Mouse (Mus musculus): ENCODE data around the gene St8sia2. TPM values are rescaled to one million over a fixed set of nuclear protein-coding genes. Genes with fewer than 3 reads are reported as not detected.
"Not testable (repeated sequence)": the region's sequence is repeated elsewhere in the genome, so short reads cannot be mapped to it uniquely, and the experiment has no call there.

St8sia2 gene
- polyA plus RNA-seq, 1 experiment = not detected

GRCm38 (mm10) chr7:74000743-74001510 lies 12.6 kb downstream of the St8sia2 start:
- Histone ChIP-seq H3K36me3 (replicated peaks; ENCODE audit: low read length) (no peaks in the 10 kb centered on the region), H3K9me3 (no peaks in the 10 kb centered on the region; the same call in 1 of the 2 replicates), H3K4me3 (replicated peaks) (no peak overlapping the region), H3K4me1 (no peaks in the 10 kb centered on the region), H3K27me3 (replicated peaks) (peaks cover 5% of the 10 kb centered on the region)
- no peak for TF ChIP-seq FLI1 (IDR thresholded peaks at IDR 0.05; ENCODE audit: low read length)
- TF ChIP-seq GATA1 (IDR thresholded peaks at IDR 0.05; ENCODE audit: borderline replicate concordance, low read length) = no peak

DNA sequence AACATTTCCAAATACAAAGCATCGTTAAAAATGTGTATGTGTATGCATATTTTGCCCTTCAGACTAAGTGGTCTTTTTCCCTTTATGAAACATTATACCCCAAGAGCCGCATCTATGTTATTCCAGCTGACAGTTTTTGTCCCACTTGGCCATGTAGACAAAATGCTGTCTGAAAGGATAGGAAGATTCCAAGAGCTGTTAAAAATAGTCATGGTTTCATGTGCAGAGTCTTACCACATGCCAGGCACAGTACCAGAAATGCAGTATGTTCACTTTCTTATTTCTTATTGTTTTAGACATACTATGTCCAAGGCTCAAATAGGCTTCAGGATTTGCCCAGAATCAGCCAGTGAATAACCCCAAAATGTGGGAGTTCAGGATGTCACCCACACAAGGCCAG lies 24.1 kb downstream of the St8sia2 start:
- Histone ChIP-seq H3K4me1 (no peaks in the 10 kb centered on the region), H3K9me3 (peaks cover 22% of the 10 kb centered on the region), H3K4me3 (replicated peaks) (no peak overlapping the region), H3K27me3 (replicated peaks) (no peaks in the 10 kb centered on the region), H3K36me3 (replicated peaks; ENCODE audit: low read length) (no peaks in the 10 kb centered on the region)
- TF ChIP-seq FLI1 (IDR thresholded peaks at IDR 0.05; ENCODE audit: low read length) (no peak), GATA1 (IDR thresholded peaks at IDR 0.05; ENCODE audit: borderline replicate concordance, low read length) (no peak)

- H3K36me3 ChIP-seq (replicated peaks; ENCODE audit: low read length); H3K4me1 ChIP-seq; H3K9me3 ChIP-seq; H3K4me3 ChIP-seq (replicated peaks); H3K27me3 ChIP-seq (replicated peaks): not testable (repeated sequence)
These were observed 41.3 kb downstream of the St8sia2 start for GRCm38 (mm10) chr7:73972157-73972556.

DNA sequence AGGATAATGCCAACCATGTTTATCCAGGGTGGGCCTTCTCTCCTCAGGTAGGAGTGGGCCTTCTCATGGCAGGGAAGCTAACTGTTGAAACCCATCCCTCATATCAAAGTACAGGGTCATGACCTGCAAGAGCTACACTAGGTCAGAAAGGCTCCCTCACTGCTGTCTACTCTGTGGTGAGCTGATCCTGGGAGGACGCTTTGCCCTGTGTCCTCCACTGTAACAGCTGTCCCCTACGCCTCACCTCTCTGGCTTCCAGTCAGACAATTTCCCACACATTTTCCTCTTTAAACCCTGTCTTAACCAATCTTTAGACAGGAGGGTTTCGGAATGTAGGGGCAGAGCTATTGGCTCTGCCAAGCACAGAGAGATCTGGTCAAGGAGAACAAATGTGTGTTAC lies 48.3 kb downstream of the St8sia2 start:
- no peaks in the 10 kb centered on the region for H3K36me3 ChIP-seq (replicated peaks; ENCODE audit: low read length)
- no peak for TF ChIP-seq FLI1 (IDR thresholded peaks at IDR 0.05; ENCODE audit: low read length)
- TF ChIP-seq GATA1 (IDR thresholded peaks at IDR 0.05; ENCODE audit: borderline replicate concordance, low read length) = no peak
- H3K4me3 ChIP-seq (replicated peaks) = no peak overlapping the region
- no peaks in the 10 kb centered on the region for H3K4me1 ChIP-seq
- H3K9me3 ChIP-seq = no peaks in the 10 kb centered on the region
- H3K27me3 ChIP-seq (replicated peaks) = peaks cover 1% of the 10 kb centered on the region

DNA sequence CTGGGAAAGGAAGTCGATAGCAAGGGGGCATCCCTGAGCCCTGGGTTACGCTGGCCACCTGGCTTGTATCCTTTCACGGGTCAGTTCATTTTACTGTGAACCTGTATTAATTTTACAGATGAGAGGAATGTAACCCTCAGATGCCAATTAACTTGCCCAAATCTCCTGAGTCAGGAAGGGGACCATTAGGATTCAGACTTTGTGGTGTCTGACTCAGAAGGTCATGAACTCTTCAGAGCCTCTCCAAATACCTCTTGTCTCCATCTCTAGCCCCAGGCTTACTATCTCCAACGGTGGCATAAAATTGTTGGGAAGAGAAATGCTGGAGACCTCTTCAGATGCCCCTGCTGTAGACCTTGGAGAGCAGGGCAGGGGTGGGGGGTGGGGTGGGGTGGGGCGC lies 51.1 kb downstream of the St8sia2 start:
- no peaks in the 10 kb centered on the region for H3K4me1 ChIP-seq
- no peaks in the 10 kb centered on the region for H3K9me3 ChIP-seq
- TF ChIP-seq GATA1 (IDR thresholded peaks at IDR 0.05; ENCODE audit: borderline replicate concordance, low read length) (no peak), FLI1 (IDR thresholded peaks at IDR 0.05; ENCODE audit: low read length) (no peak)
- H3K4me3 ChIP-seq (replicated peaks) = no peak overlapping the region
- peaks cover 1% of the 10 kb centered on the region for H3K27me3 ChIP-seq (replicated peaks)
- no peaks in the 10 kb centered on the region for H3K36me3 ChIP-seq (replicated peaks; ENCODE audit: low read length)

DNA sequence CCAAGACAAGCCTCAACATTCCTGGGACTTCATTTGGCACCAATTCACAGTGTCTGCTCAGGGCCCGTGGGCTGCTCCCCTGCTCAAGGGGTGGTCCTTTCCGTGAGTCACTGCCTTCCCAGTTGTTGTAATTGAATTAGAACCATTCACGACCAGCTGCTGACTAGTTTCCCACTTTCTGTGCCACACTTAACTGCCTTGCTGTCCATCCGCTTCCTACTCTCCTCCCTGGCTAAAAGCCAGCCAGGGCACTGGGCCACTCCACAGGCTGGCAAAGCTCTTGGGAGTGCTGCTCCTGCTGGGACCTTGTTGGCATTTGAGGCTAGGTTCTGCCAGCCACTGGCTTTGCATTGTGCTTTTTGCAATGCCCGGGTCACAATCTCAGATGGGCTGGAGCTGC lies 59.0 kb downstream of the St8sia2 start:
- Histone ChIP-seq H3K4me1 (no peaks in the 10 kb centered on the region), H3K27me3 (replicated peaks) (no peaks in the 10 kb centered on the region)

GRCm38 (mm10) chr7:73953131-73953530 lies 60.4 kb downstream of the St8sia2 start:
- no peak for TF ChIP-seq GATA1 (IDR thresholded peaks at IDR 0.05; ENCODE audit: borderline replicate concordance, low read length)
- no peak for TF ChIP-seq FLI1 (IDR thresholded peaks at IDR 0.05; ENCODE audit: low read length)
- no peaks in the 10 kb centered on the region for H3K36me3 ChIP-seq (replicated peaks; ENCODE audit: low read length)
- no peaks in the 10 kb centered on the region for H3K27me3 ChIP-seq (replicated peaks)
- H3K4me1 ChIP-seq = no peaks in the 10 kb centered on the region
- peaks cover 5% of the 10 kb centered on the region for H3K9me3 ChIP-seq
- no peak overlapping the region for H3K4me3 ChIP-seq (replicated peaks)

More for the DNA sequence above, 59.0 kb downstream of the St8sia2 start:
- Histone ChIP-seq H3K4me3 (replicated peaks) (no peak overlapping the region), H3K9me3 (peaks cover 5% of the 10 kb centered on the region), H3K36me3 (replicated peaks; ENCODE audit: low read length) (no peaks in the 10 kb centered on the region)
- no peak for TF ChIP-seq GATA1 (IDR thresholded peaks at IDR 0.05; ENCODE audit: borderline replicate concordance, low read length)
- TF ChIP-seq FLI1 (IDR thresholded peaks at IDR 0.05; ENCODE audit: low read length) = no peak

DNA sequence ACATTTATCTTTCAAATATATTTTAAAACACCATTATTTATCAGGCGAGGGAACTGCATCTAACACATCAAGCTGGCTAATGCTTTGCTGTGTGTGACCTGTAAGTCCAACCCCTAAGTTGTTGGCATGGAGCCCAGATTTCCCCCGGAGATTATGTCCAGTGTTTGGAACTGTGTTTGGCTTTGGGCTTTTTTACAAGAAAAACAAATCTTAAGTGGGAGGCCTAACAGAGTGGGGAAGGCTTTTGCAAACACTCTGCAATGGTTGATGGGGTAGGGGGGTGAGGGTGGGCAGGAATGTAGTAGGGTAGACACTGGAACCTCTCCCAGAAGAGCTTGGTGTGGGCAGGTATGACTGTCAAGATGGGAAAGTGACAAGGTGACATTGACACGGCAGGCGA lies 71.8 kb downstream of the St8sia2 start:
- no peaks in the 10 kb centered on the region for H3K36me3 ChIP-seq (replicated peaks; ENCODE audit: low read length)
- TF ChIP-seq FLI1 (IDR thresholded peaks at IDR 0.05; ENCODE audit: low read length) = no peak
- TF ChIP-seq GATA1 (IDR thresholded peaks at IDR 0.05; ENCODE audit: borderline replicate concordance, low read length) = no peak
- no peaks in the 10 kb centered on the region for H3K27me3 ChIP-seq (replicated peaks)
- H3K4me3 ChIP-seq (replicated peaks) = no peak overlapping the region
- no peaks in the 10 kb centered on the region for H3K4me1 ChIP-seq
- H3K9me3 ChIP-seq = no peaks in the 10 kb centered on the region

DNA sequence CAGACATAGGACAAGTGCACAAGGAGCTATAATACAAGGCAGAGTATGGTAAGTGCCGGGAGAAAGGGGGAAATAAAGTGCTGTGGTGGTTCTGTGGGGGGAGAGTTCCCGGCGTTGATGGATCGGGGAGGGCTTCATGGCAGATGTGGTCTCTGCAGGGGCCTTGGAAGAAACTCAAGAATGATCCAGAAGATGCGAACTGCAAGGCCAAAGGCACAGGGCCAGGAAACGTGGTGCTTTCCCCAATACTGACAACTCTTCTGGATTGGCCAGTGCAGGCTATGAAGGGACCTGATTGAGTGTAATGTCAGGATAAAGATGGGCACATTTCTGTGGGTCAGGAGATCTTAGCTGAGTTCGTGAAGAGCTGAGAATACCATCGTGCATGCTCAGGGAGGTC lies 74.3 kb downstream of the St8sia2 start:
- Histone ChIP-seq H3K4me3 (replicated peaks) (no peak overlapping the region), H3K9me3 (no peaks in the 10 kb centered on the region), H3K4me1 (no peaks in the 10 kb centered on the region), H3K36me3 (replicated peaks; ENCODE audit: low read length) (no peaks in the 10 kb centered on the region), H3K27me3 (replicated peaks) (no peaks in the 10 kb centered on the region)
- TF ChIP-seq FLI1 (IDR thresholded peaks at IDR 0.05; ENCODE audit: low read length) = no peak
- no peak for TF ChIP-seq GATA1 (IDR thresholded peaks at IDR 0.05; ENCODE audit: borderline replicate concordance, low read length)

DNA sequence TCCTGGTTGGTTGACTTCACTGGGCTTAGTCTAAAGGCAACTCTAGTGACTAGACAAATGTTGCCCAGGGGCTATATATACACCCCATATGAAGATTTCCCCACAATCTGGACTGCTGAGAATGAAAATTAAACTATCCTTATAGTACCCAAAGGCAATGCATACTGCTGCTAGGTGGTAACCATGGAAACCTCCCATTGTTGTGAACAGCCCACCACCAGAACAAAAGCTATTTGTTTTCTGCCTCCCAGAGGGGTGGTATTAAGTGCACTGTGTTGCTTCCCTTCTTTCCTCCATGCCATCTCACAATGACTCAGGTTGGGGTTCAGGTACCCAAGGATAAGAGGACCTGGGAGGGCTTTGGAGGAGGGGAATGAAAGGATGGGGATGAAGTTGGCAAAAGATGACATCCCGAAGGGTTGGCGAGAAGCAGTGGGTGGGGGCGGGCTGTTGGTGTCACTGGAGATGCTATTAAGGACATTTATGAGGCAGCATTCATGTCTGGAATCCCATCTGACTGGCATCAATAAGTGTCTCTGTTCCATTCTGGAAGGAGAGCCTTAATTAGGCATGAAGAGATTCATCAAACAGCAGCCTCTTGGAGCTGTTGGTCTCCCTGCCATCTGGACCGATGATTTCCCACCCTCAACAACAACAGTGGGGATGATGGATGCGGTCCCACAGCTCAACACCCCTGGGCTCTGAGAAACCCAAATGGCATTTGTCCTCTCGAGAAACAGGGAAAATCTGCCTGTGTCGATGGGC lies 75.3 kb downstream of the St8sia2 start:
- Histone ChIP-seq H3K4me3 (replicated peaks) (no peak overlapping the region), H3K36me3 (replicated peaks; ENCODE audit: low read length) (no peaks in the 10 kb centered on the region), H3K27me3 (replicated peaks) (no peaks in the 10 kb centered on the region), H3K9me3 (no peaks in the 10 kb centered on the region), H3K4me1 (no peaks in the 10 kb centered on the region)
- TF ChIP-seq FLI1 (IDR thresholded peaks at IDR 0.05; ENCODE audit: low read length) (no peak), GATA1 (IDR thresholded peaks at IDR 0.05; ENCODE audit: borderline replicate concordance, low read length) (no peak)

All from megakaryocyte, embryonic 14.5 days (primary cell).